Mouse (Mus musculus) heart, adult 2 months (tissue): Measurements from ENCODE around the gene Dpy19l1. TPM values are rescaled to one million over a fixed set of nuclear protein-coding genes. Genes with fewer than 3 reads are reported as not detected.

ENCODE experiments used
- DNase-seq, 2 experiments: peaks; one replicate each; pipeline ENCODE4 v3.0.0; 2021
- H3K27ac ChIP-seq: fragments of 200-600 bp; 2 replicates; pipeline ENCODE4 v1.8.1; 2022
- H3K27me3 ChIP-seq: fragments of 200-500 bp; 2 replicates; pipeline ENCODE4 v1.6.1; 2012; ENCODE audit warnings: mild to moderate bottlenecking, low read length, inconsistent platforms, mixed read lengths; ENCODE audit not compliant: control insufficient read depth, insufficient read depth
- H3K36me3 ChIP-seq: fragments of 200-500 bp; 2 replicates; pipeline ENCODE4 v1.6.1; 2012; ENCODE audit warnings: low read length, inconsistent platforms; ENCODE audit not compliant: control insufficient read depth, insufficient read depth
- H3K4me1 ChIP-seq: fragments of 200-500 bp; 2 replicates; pipeline ENCODE4 v1.6.1; 2011; ENCODE audit warnings: low read length; ENCODE audit not compliant: control insufficient read depth, insufficient read depth
- H3K4me3 ChIP-seq: fragments of 200-600 bp; 2 replicates; pipeline ENCODE4 v1.8.1; 2022
- H3K79me2 ChIP-seq: fragments of 200-500 bp; replicated peaks from 2 replicates; pipeline ENCODE4 v1.6.1; 2012; ENCODE audit warnings: mild to moderate bottlenecking, inconsistent platforms, low read length, moderate library complexity, mixed read lengths; ENCODE audit not compliant: control insufficient read depth, insufficient read depth
- H3K9ac ChIP-seq: fragments of 200-500 bp; 2 replicates; pipeline ENCODE4 v1.6.1; 2012; ENCODE audit warnings: low read depth, mild to moderate bottlenecking, control low read depth, inconsistent platforms, low read length, mixed read lengths
- CTCF ChIP-seq: fragments of 200-600 bp; IDR thresholded peaks from 2 replicates; pipeline ENCODE4 v1.8.1; 2022; ENCODE audit warnings: antibody characterized with exemption, mild to moderate bottlenecking, moderate library complexity
- EP300 ChIP-seq: fragments of 200-500 bp; IDR thresholded peaks from 2 replicates; pipeline ENCODE4 v1.6.1; 2011; ENCODE audit warnings: low read depth, low read length, control low read depth; ENCODE audit not compliant: insufficient read depth
- POLR2A ChIP-seq: fragments of 200-500 bp; IDR thresholded peaks from 2 replicates; pipeline ENCODE4 v1.6.1; 2011; ENCODE audit warnings: mild to moderate bottlenecking, low read depth, low read length, control low read depth; ENCODE audit not compliant: insufficient read depth
- WGBS: fragments of 180-500 bp; shearing (Covaris S2); methylation state at CpG from one replicate; pipeline ENCODE4 v1.1.7; 2018; 5-methylcytosine and 5-hydroxymethylcytosine counted together
- intact Hi-C: fragments of 180-260 bp; cut with DNase I; formaldehyde crosslinking; loops from one replicate; pipeline ENCODE4 v1.15.1; 2025
- polyA plus RNA-seq: library from polyadenylated mRNA; depleted of rRNA; stranded (reverse); fragments of >200 nt; gene quantifications from 2 replicates; pipeline ENCODE4 v1.2.3, GENCODE M21; 2012
- total RNA-seq, 2 experiments: library from RNA; stranded (reverse); gene quantifications; 2 replicates each; pipeline ENCODE4 v1.2.3; 2021

The Dpy19l1 gene
- total and polyA plus RNA-seq, 3 experiments: 5.1 to 6.9 (median 6.9) TPM

GRCm38 (mm10) chr9:24410439-24410838 is 92.5 kb downstream of the Dpy19l1 start:
- Histone ChIP-seq H3K36me3 (no peaks in the 10 kb centered on the region), H3K4me1 (no peaks in the 10 kb centered on the region), H3K79me2 (no peaks in the 10 kb centered on the region), H3K27ac (no peak overlapping the region), H3K27me3 (no peaks in the 10 kb centered on the region), H3K4me3 (no peak overlapping the region), H3K9ac (no peak overlapping the region)
- WGBS: 96% methylated on average over 1 of the region's 1 CpGs
- TF ChIP-seq POLR2A: no peak
- no peak for TF ChIP-seq EP300
- TF ChIP-seq CTCF: no peak
- DNase-seq: no peak
- intact Hi-C loops: no loop called here

GRCm38 (mm10) chr9:24407992-24408391 is 94.9 kb downstream of the Dpy19l1 start:
- DNase-seq: no peak
- no peak overlapping the region for H3K27ac ChIP-seq
- no peaks in the 10 kb centered on the region for H3K79me2 ChIP-seq
- TF ChIP-seq CTCF: no peak
- TF ChIP-seq EP300: no peak
- no peak for TF ChIP-seq POLR2A
- H3K9ac ChIP-seq: no peak overlapping the region
- no peaks in the 10 kb centered on the region for H3K4me1 ChIP-seq
- no peaks in the 10 kb centered on the region for H3K27me3 ChIP-seq
- intact Hi-C loops: no loop called here
- 77% methylated on average over 3 of the region's 3 CpGs for WGBS
- H3K36me3 ChIP-seq: no peaks in the 10 kb centered on the region
- no peak overlapping the region for H3K4me3 ChIP-seq

DNA sequence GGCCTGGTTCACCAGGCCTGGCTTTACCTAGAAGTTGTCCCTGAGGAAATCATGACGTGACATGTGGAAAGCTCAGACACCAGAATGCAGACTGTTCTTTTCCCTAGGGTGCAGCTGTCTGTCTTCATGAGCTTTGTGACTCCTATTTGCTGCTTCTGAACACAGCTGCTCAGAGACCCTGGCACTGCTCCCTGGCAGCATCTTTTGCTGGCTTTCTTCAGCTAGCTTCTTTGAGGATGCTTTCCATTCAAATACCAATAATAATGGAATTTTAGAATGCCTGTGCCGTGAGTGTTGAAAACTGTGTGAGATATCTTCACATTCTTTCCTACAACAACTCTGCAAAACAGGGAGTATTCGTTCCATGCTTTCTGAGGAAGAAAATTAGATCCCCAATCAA is 108.8 kb downstream of the Dpy19l1 start:
- Histone ChIP-seq H3K4me1 (no peaks in the 10 kb centered on the region), H3K27me3 (no peaks in the 10 kb centered on the region), H3K27ac (no peak overlapping the region), H3K79me2 (no peaks in the 10 kb centered on the region), H3K4me3 (no peak overlapping the region), H3K36me3 (no peaks in the 10 kb centered on the region), H3K9ac (no peak overlapping the region)
- peak in 1 of 2 experiments; percentile 3 for DNase-seq
- WGBS: 39% methylated on average over 3 of the region's 3 CpGs
- intact Hi-C loops: no loop called here
- TF ChIP-seq EP300: no peak
- TF ChIP-seq POLR2A: no peak
- no peak for TF ChIP-seq CTCF

DNA sequence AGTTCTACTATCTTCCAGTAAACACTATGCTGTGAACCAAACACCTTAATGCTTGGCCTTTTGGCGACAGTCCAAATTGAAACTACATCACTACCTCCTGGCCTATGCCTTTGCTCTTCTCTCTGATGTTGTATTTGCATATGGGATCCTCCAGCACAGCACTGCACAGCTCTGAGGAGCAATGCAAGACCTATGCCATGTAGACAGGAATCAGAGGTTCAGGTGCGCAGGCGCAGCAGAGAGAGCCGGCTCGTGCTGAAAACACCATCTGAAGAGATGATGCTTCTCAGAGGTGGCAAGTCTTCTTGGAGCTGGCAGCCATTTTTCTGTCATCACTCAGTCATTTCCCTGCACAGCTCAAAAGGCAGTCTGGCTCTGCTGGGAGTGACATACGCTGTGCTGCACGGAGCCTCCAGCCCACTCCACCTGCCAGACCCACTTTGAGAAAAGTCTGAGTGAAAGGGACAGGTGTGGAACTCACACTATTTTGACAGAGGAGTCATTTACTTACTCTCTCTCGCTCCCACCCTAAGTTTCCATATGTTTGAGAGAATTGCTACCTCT is 112.1 kb downstream of the Dpy19l1 start:
- no peak overlapping the region for H3K27ac ChIP-seq
- no peaks in the 10 kb centered on the region for H3K4me1 ChIP-seq
- no peak overlapping the region for H3K9ac ChIP-seq
- H3K27me3 ChIP-seq: no peaks in the 10 kb centered on the region
- intact Hi-C loops: no loop called here
- no peak for DNase-seq
- H3K36me3 ChIP-seq: no peaks in the 10 kb centered on the region
- no peaks in the 10 kb centered on the region for H3K79me2 ChIP-seq
- H3K4me3 ChIP-seq: no peak overlapping the region
- 83% methylated on average over 8 of the region's 8 CpGs for WGBS
- TF ChIP-seq POLR2A (no peak), EP300 (no peak), CTCF (no peak)

GRCm38 (mm10) chr9:24387230-24387629 is 115.7 kb downstream of the Dpy19l1 start:
- Histone ChIP-seq H3K4me1 (no peaks in the 10 kb centered on the region), H3K9ac (no peak overlapping the region), H3K36me3 (no peaks in the 10 kb centered on the region), H3K27me3 (no peaks in the 10 kb centered on the region), H3K4me3 (no peak overlapping the region), H3K27ac (no peak overlapping the region), H3K79me2 (no peaks in the 10 kb centered on the region)
- TF ChIP-seq EP300 (no peak), CTCF (no peak), POLR2A (no peak)
- intact Hi-C loops: no loop called here
- no peak for DNase-seq

GRCm38 (mm10) chr9:24379321-24379720 is 123.6 kb downstream of the Dpy19l1 start:
- Histone ChIP-seq H3K4me1 (no peaks in the 10 kb centered on the region), H3K27ac (no peak overlapping the region), H3K36me3 (no peaks in the 10 kb centered on the region), H3K79me2 (no peaks in the 10 kb centered on the region), H3K9ac (no peak overlapping the region), H3K4me3 (no peak overlapping the region), H3K27me3 (no peaks in the 10 kb centered on the region)
- DNase-seq: peak in 1 of 2 experiments; percentile 2
- no peak for TF ChIP-seq CTCF
- TF ChIP-seq POLR2A: no peak
- no peak for TF ChIP-seq EP300
- intact Hi-C loops: no loop called here
- 47% methylated on average over 3 of the region's 3 CpGs for WGBS
